Mouse (Mus musculus) CH12.LX (cell line): ENCODE measurements around the gene Fgfr2. TPM values are rescaled to one million over a fixed set of nuclear protein-coding genes. Genes with fewer than 3 reads are reported as not detected.

Experiments used
- DNase-seq: peaks from one replicate; pipeline ENCODE4 v3.0.0-alpha.2; 2013; ENCODE audit errors: extremely low read depth
- H3K27ac ChIP-seq: 2 replicates; pipeline ENCODE4 v1.5.1; 2012; ENCODE audit warnings: low read depth, mild to moderate bottlenecking, control low read depth, moderate library complexity; ENCODE audit not compliant: insufficient read depth
- H3K27me3 ChIP-seq: replicated peaks from 2 replicates; pipeline ENCODE3; 2012; ENCODE audit warnings: inconsistent platforms
- H3K36me3 ChIP-seq, 2 experiments: replicated peaks in 1 of 2; 2 replicates each; pipeline versions ENCODE3 to v1.6.1; 2012; ENCODE audit warnings: inconsistent platforms in 1 of 2, low read length in 1 of 2, mild to moderate bottlenecking in 1 of 2, mixed read lengths in 1 of 2, moderate library complexity in 1 of 2; ENCODE audit not compliant: control insufficient read depth in 1 of 2, insufficient read depth in 1 of 2
- H3K4me1 ChIP-seq, 2 experiments: 2 replicates each; pipeline ENCODE4 v1.6.1; 2012; ENCODE audit warnings: inconsistent platforms in 1 of 2, moderate library complexity in 1 of 2; ENCODE audit not compliant: insufficient read depth in 2 of 2, control insufficient read depth in 1 of 2
- H3K4me2 ChIP-seq: 2 replicates; pipeline ENCODE4 v1.6.1; 2012; ENCODE audit warnings: low read depth, mild to moderate bottlenecking, control low read depth; ENCODE audit not compliant: poor library complexity, insufficient read depth, severe bottlenecking
- H3K4me3 ChIP-seq, 3 experiments: fragments of 150-350 bp in 1 of 3; sonication (generic) in 1 of 3; replicated peaks in 1 of 3; 2 replicates each; pipeline versions ENCODE3 to v1.5.1; 2011 to 2012; ENCODE audit warnings: low read depth in 2 of 3, low read length in 2 of 3, mild to moderate bottlenecking in 2 of 3, moderate library complexity in 2 of 3, control low read depth in 1 of 3, improper control_type of control experiment in 1 of 3, inconsistent platforms in 1 of 3, mixed read lengths in 1 of 3; ENCODE audit not compliant: poor library complexity in 1 of 3
- H3K79me2 ChIP-seq: replicated peaks from 2 replicates; pipeline ENCODE4 v1.6.1; 2012; ENCODE audit warnings: mild to moderate bottlenecking, moderate library complexity; ENCODE audit not compliant: control insufficient read depth, poor library complexity, insufficient read depth, severe bottlenecking; ENCODE audit errors: extremely low read depth
- H3K9ac ChIP-seq: 2 replicates; pipeline ENCODE4 v1.6.1; 2012; ENCODE audit warnings: low read depth, mild to moderate bottlenecking, control low read depth, moderate library complexity; ENCODE audit not compliant: insufficient read depth
- H3K9me3 ChIP-seq: replicated peaks from 2 replicates; pipeline ENCODE3; 2012; ENCODE audit warnings: low read length, inconsistent platforms, mixed read lengths
- BHLHE40 ChIP-seq: IDR thresholded peaks from 2 replicates; pipeline ENCODE4 v1.6.1; 2011; ENCODE audit warnings: mild to moderate bottlenecking, low read depth, low read length, improper control_type of control experiment
- CHD2 ChIP-seq: IDR thresholded peaks from 2 replicates; pipeline ENCODE4 v1.6.1; 2011; ENCODE audit warnings: low read length, improper control_type of control experiment
- E2F4 ChIP-seq: IDR thresholded peaks from 2 replicates; pipeline ENCODE4 v1.6.1; 2011; ENCODE audit warnings: low read depth, low read length, improper control_type of control experiment; ENCODE audit not compliant: insufficient replicate concordance
- EP300 ChIP-seq: IDR thresholded peaks from 2 replicates; pipeline ENCODE4 v1.6.1; 2011; ENCODE audit warnings: low read length, improper control_type of control experiment
- GABPA ChIP-seq: IDR thresholded peaks from 2 replicates; pipeline ENCODE4 v1.6.1; 2012; ENCODE audit warnings: low read depth, low read length, improper control_type of control experiment, inconsistent platforms; ENCODE audit not compliant: insufficient replicate concordance
- IRF4 ChIP-seq: IDR thresholded peaks from 2 replicates; pipeline ENCODE4 v1.6.1; 2014; ENCODE audit warnings: low read depth, mild to moderate bottlenecking, inconsistent platforms, low read length, improper control_type of control experiment
- JUN ChIP-seq: IDR thresholded peaks from 2 replicates; pipeline ENCODE4 v1.6.1; 2011; ENCODE audit warnings: low read depth, mild to moderate bottlenecking, low read length, improper control_type of control experiment, moderate library complexity; ENCODE audit not compliant: insufficient read depth
- JUND ChIP-seq: conservative IDR thresholded peaks from 2 replicates; pipeline ENCODE4 v1.6.1; 2011; ENCODE audit warnings: low read depth, low read length, improper control_type of control experiment
- KAT2A ChIP-seq: IDR thresholded peaks from 2 replicates; pipeline ENCODE4 v1.6.1; 2012; ENCODE audit warnings: low read length, improper control_type of control experiment, inconsistent platforms; ENCODE audit not compliant: insufficient replicate concordance
- MAFK ChIP-seq: IDR thresholded peaks from 2 replicates; pipeline ENCODE4 v1.6.1; 2011; ENCODE audit warnings: low read length, improper control_type of control experiment; ENCODE audit not compliant: insufficient replicate concordance
- MAX ChIP-seq: IDR thresholded peaks from 2 replicates; pipeline ENCODE4 v1.6.1; 2011; ENCODE audit warnings: low read length, improper control_type of control experiment
- MYC ChIP-seq: IDR thresholded peaks from 2 replicates; pipeline ENCODE4 v1.6.1; 2011; ENCODE audit warnings: low read depth, mild to moderate bottlenecking, improper control_type of control experiment, low read length
- NELFE ChIP-seq: IDR thresholded peaks from 2 replicates; pipeline ENCODE4 v1.6.1; 2011; ENCODE audit warnings: low read depth, low read length, improper control_type of control experiment
- POLR2AphosphoS2 ChIP-seq: IDR thresholded peaks from 2 replicates; pipeline ENCODE4 v1.6.1; 2011; ENCODE audit warnings: low read depth, low read length, improper control_type of control experiment
- RCOR1 ChIP-seq: conservative IDR thresholded peaks from 2 replicates; pipeline ENCODE4 v1.6.1; 2012; ENCODE audit warnings: low read depth, mild to moderate bottlenecking, inconsistent platforms, low read length, improper control_type of control experiment
- SIN3A ChIP-seq: IDR thresholded peaks from 2 replicates; pipeline ENCODE4 v1.6.1; 2012; ENCODE audit warnings: low read length, improper control_type of control experiment, inconsistent platforms
- SMC3 ChIP-seq: IDR thresholded peaks from 2 replicates; pipeline ENCODE4 v1.6.1; 2011; ENCODE audit warnings: low read depth, low read length, improper control_type of control experiment
- TBP ChIP-seq: conservative IDR thresholded peaks from 2 replicates; pipeline ENCODE4 v1.6.1; 2011; ENCODE audit warnings: low read depth, low read length, improper control_type of control experiment
- TCF12 ChIP-seq: IDR thresholded peaks from 2 replicates; pipeline ENCODE4 v1.6.1; 2014; ENCODE audit warnings: low read depth, mild to moderate bottlenecking, inconsistent platforms, low read length, improper control_type of control experiment
- UBTF ChIP-seq: IDR thresholded peaks from 2 replicates; pipeline ENCODE4 v1.6.1; 2012; ENCODE audit warnings: low read depth, mild to moderate bottlenecking, inconsistent platforms, low read length, improper control_type of control experiment, moderate library complexity
- USF1 ChIP-seq: IDR thresholded peaks from 2 replicates; pipeline ENCODE4 v1.6.1; 2014; ENCODE audit warnings: low read depth, mild to moderate bottlenecking, inconsistent platforms, low read length, improper control_type of control experiment
- USF2 ChIP-seq: conservative IDR thresholded peaks from 2 replicates; pipeline ENCODE4 v1.6.1; 2011; ENCODE audit warnings: low read depth, low read length, improper control_type of control experiment
- ZKSCAN1 ChIP-seq: IDR thresholded peaks from 2 replicates; pipeline ENCODE4 v1.6.1; 2012; ENCODE audit warnings: low read depth, inconsistent platforms, low read length, improper control_type of control experiment, borderline replicate concordance
- ZMIZ1 ChIP-seq: IDR thresholded peaks from 2 replicates; pipeline ENCODE4 v1.6.1; 2012; ENCODE audit warnings: low read depth, mild to moderate bottlenecking, inconsistent platforms, low read length, improper control_type of control experiment
- dilution Hi-C: fragments of 300-500 bp; cut with MboI; formaldehyde crosslinking; loops from 2 replicates; pipeline ENCODE4 v1.14.3; 2020; ENCODE audit warnings: low sequenced_read_pairs; ENCODE audit not compliant: extremely low pct_unique_long_range_greater_than_20kb, extremely low pct_ligation_motif_present
- in situ Hi-C: fragments of 300-500 bp; cut with MboI; formaldehyde crosslinking; loops from 3 replicates; pipeline ENCODE4 v1.14.3; 2019; ENCODE audit warnings: low sequenced_read_pairs, low pct_ligation_motif_present, low pct_unique_long_range_greater_than_20kb, mixed read lengths
- polyA plus RNA-seq: library from polyadenylated mRNA; unstranded; fragments of >175 nt; gene quantifications from 2 replicates; pipeline ENCODE4 v1.2.1, GENCODE M21; 2012; ENCODE audit warnings: low read depth; ENCODE audit not compliant: insufficient read length
- total RNA-seq, 2 experiments: library from RNA; depleted of rRNA; stranded (reverse); fragments of 300-350 nt in 1 of 2; fragments of >200 nt in 1 of 2; gene quantifications; 2 replicates each; pipeline ENCODE4 v1.2.3; 2012 to 2014

Gene Fgfr2
- total and polyA plus RNA-seq, 3 experiments, result not detected

DNA sequence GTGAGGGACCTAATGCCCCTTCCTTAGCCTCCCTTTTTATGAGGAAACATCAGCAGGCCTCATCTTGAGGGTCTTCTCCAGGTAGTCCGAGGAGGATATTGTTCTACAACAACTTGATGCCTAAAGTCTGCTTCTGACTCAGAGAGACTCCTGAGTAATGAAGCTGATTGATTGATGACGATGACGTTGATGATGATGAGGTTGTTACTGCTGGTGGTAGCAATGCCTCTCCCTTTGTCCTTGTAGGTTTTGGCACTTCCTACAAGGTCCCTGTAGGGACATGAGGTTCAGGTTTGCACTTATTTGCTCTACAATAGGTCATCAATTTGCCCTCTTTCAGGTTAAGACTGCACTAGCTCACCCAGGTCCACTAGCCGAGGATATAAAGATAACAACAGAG is 2977.9 kb downstream of the Fgfr2 start:
- H3K9ac ChIP-seq, result no peak overlapping the region
- no peak for DNase-seq
- no peaks in the 10 kb centered on the region for H3K9me3 ChIP-seq
- dilution Hi-C loops, result no loop called here
- H3K27ac ChIP-seq, result no peak overlapping the region
- H3K36me3 ChIP-seq, result no peaks in the 10 kb centered on the region
- TF ChIP-seq POLR2AphosphoS2, result no peak
- no peak for TF ChIP-seq USF2
- TF ChIP-seq IRF4, result no peak
- no peak for TF ChIP-seq BHLHE40
- no peak for TF ChIP-seq JUND
- no peak for TF ChIP-seq KAT2A
- no peak for TF ChIP-seq CHD2
- TF ChIP-seq NELFE, result no peak
- no peak for TF ChIP-seq UBTF
- no peak for TF ChIP-seq SIN3A
- TF ChIP-seq RCOR1, result no peak
- TF ChIP-seq MYC, result no peak
- TF ChIP-seq TCF12, result no peak
- no peak for TF ChIP-seq MAX
- TF ChIP-seq E2F4, result no peak
- TF ChIP-seq ZKSCAN1, result no peak
- no peak for TF ChIP-seq TBP
- TF ChIP-seq USF1, result no peak
- TF ChIP-seq JUN, result no peak
- TF ChIP-seq, all 38 proteins: peak for 0
- in situ Hi-C loops, result no loop called here
- H3K27me3 ChIP-seq, result peaks cover 76% of the 10 kb centered on the region
- H3K4me2 ChIP-seq, result no peak overlapping the region
- no peaks in the 10 kb centered on the region for H3K4me1 ChIP-seq
- H3K4me3 ChIP-seq, result no peak overlapping the region
- no peaks in the 10 kb centered on the region for H3K79me2 ChIP-seq

DNA sequence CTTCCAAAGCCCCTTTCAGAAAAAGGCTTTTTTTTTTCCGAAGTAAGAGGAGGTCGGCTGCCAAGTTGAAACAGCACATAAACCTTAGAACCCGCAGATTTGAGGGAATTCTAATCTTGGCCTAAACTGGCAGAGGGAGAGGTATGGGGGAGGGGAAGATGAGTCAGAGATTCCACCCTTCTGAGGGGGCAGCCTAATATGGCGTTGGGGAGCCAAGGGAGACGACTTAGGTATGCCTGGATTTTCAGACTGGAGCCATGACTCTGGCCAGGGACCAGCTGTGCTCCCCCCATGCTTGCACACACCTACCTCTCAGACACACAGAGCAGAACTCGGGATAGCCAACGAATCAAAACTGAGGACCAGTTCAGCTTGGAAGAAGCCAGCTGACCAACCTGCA is 2979.8 kb downstream of the Fgfr2 start:
- H3K36me3 ChIP-seq, result no peaks in the 10 kb centered on the region
- no peak for DNase-seq
- peaks cover 72% of the 10 kb centered on the region for H3K27me3 ChIP-seq
- dilution Hi-C loops, result no loop called here
- H3K9me3 ChIP-seq, result no peaks in the 10 kb centered on the region
- H3K9ac ChIP-seq, result no peak overlapping the region
- no peaks in the 10 kb centered on the region for H3K79me2 ChIP-seq
- H3K27ac ChIP-seq, result no peak overlapping the region
- H3K4me2 ChIP-seq, result no peak overlapping the region
- H3K4me3 ChIP-seq, result no peak overlapping the region
- TF ChIP-seq ZMIZ1 (no peak), USF1 (no peak), EP300 (no peak), POLR2AphosphoS2 (no peak), JUND (no peak), MAFK (no peak), GABPA (no peak), E2F4 (no peak), KAT2A (no peak), SMC3 (no peak)
- no peaks in the 10 kb centered on the region for H3K4me1 ChIP-seq
- in situ Hi-C loops, result no loop called here
